Mouse (Mus musculus): Measurements from ENCODE around the gene Gm14569.

Gene Gm14569
- long read RNA-seq, experiment 1 = 0 reads
- long read RNA-seq, experiment 2 = 0 reads

GRCm38 (mm10) chrX:36491730-36492129 is at the start of gene Gm14569:
Gene Gm14569, minus strand, starts transcription at chrX:36491830.
- intact Hi-C loops (cut with DNase I) = no loop called here

GRCm38 (mm10) chrX:36534514-36534913 is 42.9 kb upstream of the Gm14569 start:
- intact Hi-C loops (cut with DNase I) = loop anchor here (5.0 kb wide), 1 partner anchor 33 kb away; no protein-coding TSS in a partner anchor

- intact Hi-C loops (cut with DNase I) = loop anchor here (5.0 kb wide), 1 partner anchor 34 kb away; no protein-coding TSS in a partner anchor
Observed at GRCm38 (mm10) chrX:36533744-36534143, 42.1 kb upstream of the Gm14569 start.

GRCm38 (mm10) chrX:36530251-36530650 is 38.6 kb upstream of the Gm14569 start:
- intact Hi-C loops (cut with DNase I) = loop anchor here (5.0 kb wide), 1 partner anchor 37 kb away; no protein-coding TSS in a partner anchor

GRCm38 (mm10) chrX:36523729-36524128 is 32.1 kb upstream of the Gm14569 start:
- intact Hi-C loops (cut with DNase I) = no loop called here

GRCm38 (mm10) chrX:36513726-36514125 is 22.1 kb upstream of the Gm14569 start:
- intact Hi-C loops (cut with DNase I) = no loop called here

GRCm38 (mm10) chrX:36513231-36513630 is 21.6 kb upstream of the Gm14569 start:
- intact Hi-C loops (cut with DNase I) = no loop called here

- intact Hi-C loops (cut with DNase I) = no loop called here
Observed at GRCm38 (mm10) chrX:36506863-36507262, 15.2 kb upstream of the Gm14569 start.

GRCm38 (mm10) chrX:36489506-36489905 is 2.1 kb downstream of the Gm14569 start:
- intact Hi-C loops (cut with DNase I) = no loop called here

GRCm38 (mm10) chrX:36487996-36488395 is 3.6 kb downstream of the Gm14569 start:
- intact Hi-C loops (cut with DNase I) = no loop called here

- intact Hi-C loops (cut with DNase I) = no loop called here
Observed at GRCm38 (mm10) chrX:36474873-36475272, 16.8 kb downstream of the Gm14569 start.

- intact Hi-C loops (cut with DNase I) = no loop called here
Observed at GRCm38 (mm10) chrX:36474103-36474751, 17.4 kb downstream of the Gm14569 start.

GRCm38 (mm10) chrX:36456031-36456430 is 35.6 kb downstream of the Gm14569 start:
- intact Hi-C loops (cut with DNase I) = no loop called here

GRCm38 (mm10) chrX:36437932-36438331 is 53.7 kb downstream of the Gm14569 start:
- intact Hi-C loops (cut with DNase I) = no loop called here

- intact Hi-C loops (cut with DNase I) = no loop called here
Observed at GRCm38 (mm10) chrX:36434993-36435392, 56.6 kb downstream of the Gm14569 start.

GRCm38 (mm10) chrX:36419153-36419552 is 72.5 kb downstream of the Gm14569 start:
- intact Hi-C loops (cut with DNase I) = no loop called here

- intact Hi-C loops (cut with DNase I) = no loop called here
Observed at GRCm38 (mm10) chrX:36402316-36402715, 89.3 kb downstream of the Gm14569 start.

- intact Hi-C loops (cut with DNase I) = no loop called here
Observed at GRCm38 (mm10) chrX:36400980-36401379, 90.7 kb downstream of the Gm14569 start, which contains the start of gene Gm6268. Gene Gm6268, plus strand, starts transcription at chrX:36401280.

GRCm38 (mm10) chrX:36393279-36393678 is 98.4 kb downstream of the Gm14569 start:
- intact Hi-C loops (cut with DNase I) = loop anchor here (5.0 kb wide), 1 partner anchor 36 kb away; no protein-coding TSS in a partner anchor

GRCm38 (mm10) chrX:36392672-36393071 is 99.0 kb downstream of the Gm14569 start:
- intact Hi-C loops (cut with DNase I) = loop anchor here (5.0 kb wide), 1 partner anchor 35 kb away; no protein-coding TSS in a partner anchor

GRCm38 (mm10) chrX:36390503-36390902 is 101.1 kb downstream of the Gm14569 start:
- intact Hi-C loops (cut with DNase I) = loop anchor here (5.0 kb wide), 1 partner anchor 33 kb away; no protein-coding TSS in a partner anchor

GRCm38 (mm10) chrX:36389971-36390370 is 101.7 kb downstream of the Gm14569 start:
- intact Hi-C loops (cut with DNase I) = loop anchor here (5.0 kb wide), 1 partner anchor 33 kb away; no protein-coding TSS in a partner anchor

GRCm38 (mm10) chrX:36385340-36385739 is 106.3 kb downstream of the Gm14569 start:
- intact Hi-C loops (cut with DNase I) = no loop called here

All from adrenal gland (tissue).